Mouse (Mus musculus) megakaryocyte progenitor cell, adult 5-6 weeks (primary cell): ENCODE results near the gene Cib4. TPM values are rescaled to one million over a fixed set of nuclear protein-coding genes. Genes with fewer than 3 reads are reported as not detected.
A peak's percentile ranks its signal among the peaks of the same experiment; 100 is the strongest.

ENCODE experiments used
- ATAC-seq: replicated peaks from 2 replicates; pipeline ENCODE4 v1.8.0; 2016; ENCODE audit warnings: mild to moderate bottlenecking, moderate TSS enrichment, inconsistent platforms; ENCODE audit not compliant: poor library complexity
- total RNA-seq, 2 experiments: library from RNA; stranded (forward) in 1 of 2; stranded (reverse) in 1 of 2; fragments of 157-497, 149-512 nt in 1 of 2; fragments of 200-1000 nt in 1 of 2; gene quantifications; 2 replicates each; pipeline versions ENCODE4 v1.2.3 to v1.2.4; 2015 to 2017

The Cib4 gene
- total RNA-seq (2015) (not detected in 2 replicates), total RNA-seq (2017) (not detected in 2 replicates)

- no peak for ATAC-seq
These were observed at the start of gene Cib4 for GRCm38 (mm10) chr5:30545698-30546097. Gene Cib4 (minus strand): TSS chr5:30545836.

GRCm38 (mm10) chr5:30594953-30595560 is 49.4 kb upstream of the Cib4 start:
- ATAC-seq: no peak

- ATAC-seq: no peak
These were observed 48.3 kb upstream of the Cib4 start for GRCm38 (mm10) chr5:30593811-30594504.

GRCm38 (mm10) chr5:30593360-30593759 is 47.7 kb upstream of the Cib4 start:
- ATAC-seq: no peak

GRCm38 (mm10) chr5:30592279-30592980 is 46.8 kb upstream of the Cib4 start:
- no peak for ATAC-seq

- ATAC-seq: no peak
These were observed 46.1 kb upstream of the Cib4 start for GRCm38 (mm10) chr5:30591786-30592185.

- no peak for ATAC-seq
These were observed 45.6 kb upstream of the Cib4 start for GRCm38 (mm10) chr5:30591205-30591731.

- ATAC-seq: no peak
These were observed 44.6 kb upstream of the Cib4 start for GRCm38 (mm10) chr5:30590231-30590630.

- no peak for ATAC-seq
These were observed 43.9 kb upstream of the Cib4 start for GRCm38 (mm10) chr5:30589546-30589945.

GRCm38 (mm10) chr5:30589069-30589468 is 43.4 kb upstream of the Cib4 start:
- no peak for ATAC-seq

GRCm38 (mm10) chr5:30588301-30588968 is 42.8 kb upstream of the Cib4 start:
- peak; percentile 23; the same call in 1 of the 2 replicates for ATAC-seq

- peak; percentile 69 for ATAC-seq
These were observed 42.2 kb upstream of the Cib4 start, which contains the start of gene Kcnk3 for GRCm38 (mm10) chr5:30587681-30588300. Gene Kcnk3 (plus strand): TSS chr5:30588170.

- ATAC-seq: no peak
These were observed 41.5 kb upstream of the Cib4 start for GRCm38 (mm10) chr5:30587101-30587500.

GRCm38 (mm10) chr5:30586616-30587015 is 41.0 kb upstream of the Cib4 start:
- no peak for ATAC-seq

GRCm38 (mm10) chr5:30582017-30582416 is 36.4 kb upstream of the Cib4 start:
- no peak for ATAC-seq

GRCm38 (mm10) chr5:30580725-30581124 is 35.1 kb upstream of the Cib4 start:
- ATAC-seq: no peak

- no peak for ATAC-seq
These were observed 32.9 kb upstream of the Cib4 start for GRCm38 (mm10) chr5:30578445-30579080.

- ATAC-seq: no peak
These were observed 32.1 kb upstream of the Cib4 start for GRCm38 (mm10) chr5:30577654-30578310.

- no peak for ATAC-seq
These were observed 31.6 kb upstream of the Cib4 start for GRCm38 (mm10) chr5:30577251-30577650.

GRCm38 (mm10) chr5:30576233-30576632 is 30.6 kb upstream of the Cib4 start:
- ATAC-seq: peak; percentile 84
